In genomic region chr8:61531944-61532795, GRCm38 (mm10) we compare ENCODE assay signal across 12 mouse cellular contexts. TPM values are rescaled to one million over a fixed set of nuclear protein-coding genes. Genes with fewer than 3 reads are reported as not detected.
A peak's percentile ranks its signal among the peaks of the same experiment; 100 is the strongest.
DNase-seq lines count a peak whose midpoint lies in the region; ATAC-seq and TF ChIP-seq lines count a peak whose summit lies in the region.
"Had no signal": no experiment of that assay in that cellular context is flagged by ENCODE, and none has a peak within 500 bp of the region (broad histone marks: within the 10 kb centered on the region; RNA-seq: fewer than 3 reads in every experiment).

No protein-coding gene starts in this region.

- no peak overlapping the region for H3K27ac ChIP-seq in kidney, postnatal 0 days
- H3K27ac ChIP-seq in CH12.LX (ENCODE audit: insufficient read depth, low read depth), result no peak overlapping the region
- peak overlapping the region; percentile 56 for H3K27ac ChIP-seq in ES-E14 (ENCODE audit: insufficient read depth, low read depth, low read length, poor library complexity, severe bottlenecking)
- no peak overlapping the region for H3K27ac ChIP-seq in embryonic facial prominence, embryonic 15.5 days (replicated peaks)
- H3K27ac ChIP-seq: limb, embryonic 13.5 days had no signal

- H3K9me3 ChIP-seq in kidney, postnatal 0 days (replicated peaks; ENCODE audit: low read length), result no peaks in the 10 kb centered on the region
- H3K9me3 ChIP-seq in CH12.LX (replicated peaks; ENCODE audit: low read length) (no peaks in the 10 kb centered on the region), ES-E14 (ENCODE audit: control insufficient read depth, insufficient read depth, low read depth, low read length) (no peaks in the 10 kb centered on the region)
- no peaks in the 10 kb centered on the region for H3K9me3 ChIP-seq in embryonic facial prominence, embryonic 15.5 days (replicated peaks)
- H3K9me3 ChIP-seq: limb, embryonic 13.5 days had no signal

- DNase-seq in kidney, postnatal 0 days (ENCODE audit: low spot score), result no peak
- DNase-seq in kidney, postnatal 25 days, result no peak
- peak; percentile 24 for DNase-seq in CH12.LX (ENCODE audit: extremely low read depth)
- DNase-seq in ES-E14 (ENCODE audit: low read depth, low spot score), result no peak
- no peak for DNase-seq in B cell, adult 2 months
- DNase-seq: gastrocnemius, postnatal 14 days; heart, postnatal 14 days; retina, postnatal 1 day; thymus, postnatal 36 days had no signal

- no peak for TF ChIP-seq POLR2A in CH12.LX (IDR thresholded peaks at IDR 0.05; ENCODE audit: low read depth, low read length)

- no peak overlapping the region for H3K4me2 ChIP-seq in kidney, postnatal 0 days (ENCODE audit: low read length)
- H3K4me2 ChIP-seq in CH12.LX (ENCODE audit: insufficient read depth, low read depth, poor library complexity, severe bottlenecking), result no peak overlapping the region
- 0 out of 2 replicates have a peak overlapping the region, but pooled peaks have one; percentile 3 for H3K4me2 ChIP-seq in embryonic facial prominence, embryonic 15.5 days (replicated peaks)
- H3K4me2 ChIP-seq: limb, embryonic 13.5 days had no signal

- no peak for ATAC-seq in kidney, postnatal 0 days (replicated peaks; ENCODE audit: low FRiP score, low read depth)
- no peak for ATAC-seq in embryonic facial prominence, embryonic 15.5 days (ENCODE audit: insufficient number of reproducible peaks, low FRiP score, low TSS enrichment, low read depth)
- ATAC-seq in monocyte, adult 5-6 weeks (replicated peaks; ENCODE audit: insufficient number of reproducible peaks, low FRiP score, low TSS enrichment, poor library complexity, severe bottlenecking), result no peak

- WGBS in kidney, postnatal 0 days, result 73% methylated on average over 22 of the region's 22 CpGs
- 59% methylated on average over 22 of the region's 22 CpGs for WGBS in embryonic facial prominence, embryonic 15.5 days

- in situ Hi-C loops in CH12.LX (cut with MboI; ENCODE audit: low pct_ligation_motif_present, low pct_unique_long_range_greater_than_20kb, low sequenced_read_pairs) (loop anchor here (10.0 kb wide), 1 partner anchor 163 kb away; no protein-coding TSS in a partner anchor), ES-E14 (cut with MboI; ENCODE audit: low sequenced_read_pairs in 2 of 2, unreplicated experiment in 2 of 2) (loop anchor here (10.0 to 25.0 kb wide), 3 partner anchors 163 to 530 kb away; no protein-coding TSS in a partner anchor)

- 0 out of 2 replicates have a peak, but pooled peaks cover 15% of the 10 kb centered on the region for H3K36me3 ChIP-seq in kidney, postnatal 0 days (ENCODE audit: insufficient read depth, low read length)
- H3K36me3 ChIP-seq in CH12.LX (replicated peaks in 1 of 2; ENCODE audit: control insufficient read depth in 1 of 2, insufficient read depth in 1 of 2, low read length in 1 of 2) (peaks cover 3 to 37% of the 10 kb centered on the region in 2 experiments), ES-E14 (ENCODE audit: control insufficient read depth, insufficient read depth, low read length, poor library complexity, severe bottlenecking) (peaks cover 13% of the 10 kb centered on the region)
- H3K36me3 ChIP-seq in embryonic facial prominence, embryonic 15.5 days, result peaks cover 58% of the 10 kb centered on the region

- TF ChIP-seq RAD21 in CH12.LX (IDR thresholded peaks at IDR 0.05; ENCODE audit: low read depth, low read length), result peak; percentile 15

- H3K79me2 ChIP-seq in CH12.LX (replicated peaks; ENCODE audit: control insufficient read depth, extremely low read depth, insufficient read depth, poor library complexity, severe bottlenecking), result no peaks in the 10 kb centered on the region

- no peaks in the 10 kb centered on the region for H3K27me3 ChIP-seq in kidney, postnatal 0 days (ENCODE audit: insufficient read depth, low read length)
- no peaks in the 10 kb centered on the region for H3K27me3 ChIP-seq in CH12.LX (replicated peaks)
- no peaks in the 10 kb centered on the region for H3K27me3 ChIP-seq in embryonic facial prominence, embryonic 15.5 days
- H3K27me3 ChIP-seq: limb, embryonic 13.5 days had no signal

- H3K4me1 ChIP-seq in kidney, postnatal 0 days (replicated peaks; ENCODE audit: insufficient read depth, low read length), result no peaks in the 10 kb centered on the region
- 0 out of 4 replicates have a peak, but pooled peaks cover 0 to 9% of the 10 kb centered on the region in 2 experiments for H3K4me1 ChIP-seq in CH12.LX (ENCODE audit: control insufficient read depth in 1 of 2, insufficient read depth in 2 of 2)
- H3K4me1 ChIP-seq in ES-E14 (ENCODE audit: control insufficient read depth in 2 of 2, insufficient read depth in 2 of 2, low read length in 2 of 2, poor library complexity in 1 of 2), result peaks cover 14 to 20% of the 10 kb centered on the region in 2 experiments
- no peaks in the 10 kb centered on the region for H3K4me1 ChIP-seq in embryonic facial prominence, embryonic 15.5 days
- H3K4me1 ChIP-seq: limb, embryonic 13.5 days had no signal

- no peak overlapping the region for H3K9ac ChIP-seq in kidney, postnatal 0 days (ENCODE audit: low read depth, low read length)
- no peak overlapping the region for H3K9ac ChIP-seq in CH12.LX (ENCODE audit: insufficient read depth, low read depth)
- peak overlapping the region; percentile 81 for H3K9ac ChIP-seq in ES-E14 (ENCODE audit: insufficient read depth, low read depth, low read length, poor library complexity, severe bottlenecking)
- H3K9ac ChIP-seq in embryonic facial prominence, embryonic 15.5 days, result no peak overlapping the region
- H3K9ac ChIP-seq: limb, embryonic 13.5 days had no signal

- H3K4me3 ChIP-seq in kidney, postnatal 0 days (replicated peaks; ENCODE audit: low read depth, low read length), result no peak overlapping the region
- H3K4me3 ChIP-seq in CH12.LX (replicated peaks in 1 of 3; ENCODE audit: low read depth in 2 of 3, low read length in 2 of 3, poor library complexity in 1 of 3) (no peak overlapping the region), ES-E14 (ENCODE audit: insufficient read depth in 1 of 2, low read depth in 1 of 2, low read length in 2 of 2, poor library complexity in 1 of 2, severe bottlenecking in 1 of 2) (peak overlapping the region; percentile 59 to 69)
- no peak overlapping the region for H3K4me3 ChIP-seq in embryonic facial prominence, embryonic 15.5 days (replicated peaks)
- H3K4me3 ChIP-seq: limb, embryonic 13.5 days had no signal

- peak; percentile 54 for TF ChIP-seq CTCF in kidney, postnatal 0 days (IDR thresholded peaks at IDR 0.05; ENCODE audit: low read depth)
- peak in 1 of 2 experiments; percentile 61; a peak in 3 of 4 replicates for TF ChIP-seq CTCF in CH12.LX (conservative IDR thresholded peaks at IDR 0.05 in 1 of 2, IDR thresholded peaks at IDR 0.05 in 1 of 2; ENCODE audit: low read depth in 2 of 2, low read length in 2 of 2)

- dilution Hi-C loops in CH12.LX (cut with MboI; ENCODE audit: extremely low pct_ligation_motif_present, extremely low pct_unique_long_range_greater_than_20kb, low sequenced_read_pairs), result no loop called here

- no peak for TF ChIP-seq EP300 in CH12.LX (IDR thresholded peaks at IDR 0.05; ENCODE audit: low read length)

TF ChIP-seq in CH12.LX, 34 proteins besides CTCF, POLR2A, EP300 and RAD21:
- no peak for TF ChIP-seq MAZ (IDR thresholded peaks at IDR 0.05; ENCODE audit: low read depth, low read length)
- no peak for TF ChIP-seq NELFE (IDR thresholded peaks at IDR 0.05; ENCODE audit: low read depth, low read length)
- no peak for TF ChIP-seq MAFK (IDR thresholded peaks at IDR 0.05; ENCODE audit: insufficient replicate concordance, low read length)
- peak; percentile 40 for TF ChIP-seq SMC3 (IDR thresholded peaks at IDR 0.05; ENCODE audit: low read depth, low read length)
- TF ChIP-seq POLR2AphosphoS2 (IDR thresholded peaks at IDR 0.05; ENCODE audit: low read depth, low read length), result no peak

TF ChIP-seq in ES-E14, 5 proteins besides CTCF, POLR2A, EP300 and RAD21:
- no peak for TF ChIP-seq MAFK (IDR thresholded peaks at IDR 0.05; ENCODE audit: insufficient read depth, low read depth, low read length)
- TF ChIP-seq ZNF384 (IDR thresholded peaks at IDR 0.05; ENCODE audit: low read depth, low read length), result no peak
- no peak for TF ChIP-seq HCFC1 (IDR thresholded peaks at IDR 0.05; ENCODE audit: borderline replicate concordance, insufficient read depth, low read length)
- TF ChIP-seq CHD2 (IDR thresholded peaks at IDR 0.05; ENCODE audit: low read depth, low read length), result no peak
- no peak for TF ChIP-seq ZC3H11A (IDR thresholded peaks at IDR 0.05; ENCODE audit: borderline replicate concordance, low read depth, low read length)

RNA-seq across cellular contexts. Expression of gene Cbr4, which starts 44.6 kb away (rescaled TPM):
- 55.5 and 55.9 TPM in 2 replicates for polyA plus RNA-seq in kidney, postnatal 0 days (2015; fragmentation: Nextera tagmentation; extraction: Ambion mirVana)
- total RNA-seq in CH12.LX (2012; rRNA removed), result 35.1 and 40.2 TPM in 2 replicates
- 59.1 and 66.3 TPM in 2 replicates for total RNA-seq in CH12.LX (2014; rRNA removed)
- 37.0 and 43.1 TPM in 2 replicates for polyA plus RNA-seq in CH12.LX (2012; ENCODE audit: insufficient read length, low read depth)
- 12.4 and 17.5 TPM in 2 replicates for total RNA-seq in ES-E14 (2012; rRNA removed)
- 27.7 and 27.8 TPM in 2 replicates for polyA plus RNA-seq in embryonic facial prominence, embryonic 15.5 days (2015; fragmentation: Nextera tagmentation; extraction: Ambion mirVana)
- total RNA-seq in monocyte, adult 5-6 weeks (2017), result 6.7 to 45.6 TPM (median 20.7 TPM) in 3 replicates

Comparison
In these comparisons a context has a peak if more than half of its experiments do, and no peak if none do; other contexts are left out.
1. H3K4me3 ChIP-seq: peak in ES-E14 (2 of 2); none in kidney, postnatal 0 days (single experiment), CH12.LX (0 of 3) and embryonic facial prominence, embryonic 15.5 days (single experiment).